Mouse (Mus musculus) kidney, adult 18-20 months (tissue): ENCODE measurements at regions not wholly inside any gene's neighbourhood (a gene's known extent, or its start where the extent isn't known, plus 50 kb on each side); places are given as distances from the start of the nearest gene placed in this dataset.
A peak's percentile ranks its signal among the peaks of the same experiment; 100 is the strongest.

Source experiments
- DNase-seq: peaks from one replicate; pipeline ENCODE4 v3.0.0; 2021

GRCm38 (mm10) chr4:84035347-84035746 lies 510.0 kb downstream of the Ccdc171 start:
- DNase-seq, result no peak

DNA sequence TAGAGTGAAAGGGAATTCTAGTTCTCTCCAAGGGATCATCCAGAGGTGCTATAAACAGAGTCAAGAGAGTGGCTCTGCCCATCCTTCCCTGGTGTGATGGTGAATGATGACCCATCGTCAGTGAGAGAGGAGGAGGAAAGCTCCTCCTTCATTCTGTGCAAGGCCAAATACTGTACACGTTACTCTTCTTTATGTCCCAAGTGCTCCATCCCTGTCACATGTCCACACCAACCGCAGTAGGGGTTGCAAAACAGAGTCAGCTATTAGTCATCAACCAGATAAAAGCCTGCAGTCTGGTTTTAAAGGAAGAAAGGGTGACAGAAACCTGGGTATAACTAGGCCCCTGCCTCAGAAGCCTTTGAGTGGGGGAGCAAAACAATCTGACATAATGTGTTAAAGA lies 512.2 kb downstream of the Ccdc171 start:
- DNase-seq, result no peak

- no peak for DNase-seq
Observed at GRCm38 (mm10) chr4:84050243-84050642, 524.9 kb downstream of the Ccdc171 start.

GRCm38 (mm10) chr4:84056863-84057502 lies 531.6 kb downstream of the Ccdc171 start:
- DNase-seq, result no peak

DNA sequence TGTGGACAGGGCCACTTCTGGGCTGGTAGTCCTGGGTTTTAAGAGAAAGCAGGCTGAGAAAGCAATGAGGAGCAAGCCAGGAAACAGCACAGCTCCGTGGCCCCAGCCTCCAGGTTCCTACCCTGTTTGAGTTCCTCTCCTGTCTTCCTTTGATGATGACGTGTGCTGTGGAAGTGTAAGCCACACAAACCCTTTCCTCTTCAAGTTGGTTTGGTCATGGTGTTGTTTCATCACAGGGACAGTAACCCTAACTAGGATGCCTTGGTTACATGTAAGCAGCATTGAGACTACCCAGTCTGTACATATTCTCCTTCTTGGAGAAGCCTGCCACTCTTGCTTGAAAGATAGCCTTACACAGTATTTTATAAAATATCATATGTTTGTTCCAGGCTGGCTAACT lies 534.8 kb downstream of the Ccdc171 start:
- DNase-seq, result no peak

DNA sequence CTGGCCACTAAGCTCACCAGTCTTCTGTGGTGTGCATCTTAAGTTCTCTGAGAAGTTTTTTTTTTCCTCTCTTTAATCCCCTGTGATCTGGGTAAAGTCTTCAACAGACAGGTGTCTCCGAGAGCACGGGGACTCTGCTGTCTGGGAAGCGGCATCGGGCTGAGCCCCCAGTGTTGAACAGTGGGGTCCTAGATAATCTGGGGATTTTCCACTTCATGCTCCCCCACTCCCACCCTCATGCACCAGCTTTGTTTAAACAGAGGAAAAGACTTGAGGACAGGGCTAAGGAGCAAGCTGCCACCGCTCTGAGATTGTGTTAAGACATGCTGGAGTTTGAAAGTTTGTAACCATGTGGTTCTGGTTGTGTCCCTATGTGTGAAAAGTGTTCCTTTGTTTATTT lies 538.4 kb downstream of the Ccdc171 start:
- no peak for DNase-seq

DNA sequence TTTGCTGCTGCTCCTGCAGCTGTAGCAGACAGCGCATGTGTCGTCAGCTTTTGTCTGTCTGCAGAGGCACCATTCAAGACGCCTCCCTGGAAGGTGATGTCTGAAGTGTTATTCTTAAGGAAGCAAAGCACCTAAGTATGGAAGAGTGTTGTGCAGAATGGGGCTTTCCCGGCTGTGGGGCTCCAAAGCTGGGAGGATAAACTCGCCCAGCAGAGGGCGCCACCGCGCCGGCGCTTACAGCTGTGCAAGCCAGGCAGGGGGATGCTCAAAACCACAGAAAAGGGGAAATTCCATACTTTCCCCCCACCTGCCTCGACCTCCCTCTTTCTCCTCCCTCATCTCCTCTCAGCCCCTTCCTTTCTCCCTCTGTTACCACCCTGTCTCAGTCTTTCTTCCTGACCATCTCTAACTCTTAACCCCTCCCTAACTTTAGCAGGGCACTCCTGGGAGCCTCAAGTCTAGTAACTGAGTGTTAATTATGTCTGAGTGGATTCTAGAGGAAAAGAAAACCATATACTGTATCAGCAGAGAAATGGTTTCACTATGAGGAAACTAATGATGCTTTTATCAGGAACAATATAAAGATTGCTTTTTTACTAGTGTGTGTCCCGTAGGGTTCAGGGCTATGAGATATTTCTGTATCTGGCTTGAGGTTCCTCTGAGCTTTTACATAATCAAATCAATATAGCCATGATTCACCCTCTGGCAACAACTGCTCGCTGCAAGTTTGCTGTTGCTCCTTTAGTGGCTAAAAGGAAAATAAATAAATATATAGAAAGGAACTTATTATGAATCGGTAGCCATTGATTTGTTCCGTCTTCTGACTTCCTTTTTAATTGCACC lies 539.5 kb downstream of the Ccdc171 start:
- DNase-seq, result peak; percentile 78

DNA sequence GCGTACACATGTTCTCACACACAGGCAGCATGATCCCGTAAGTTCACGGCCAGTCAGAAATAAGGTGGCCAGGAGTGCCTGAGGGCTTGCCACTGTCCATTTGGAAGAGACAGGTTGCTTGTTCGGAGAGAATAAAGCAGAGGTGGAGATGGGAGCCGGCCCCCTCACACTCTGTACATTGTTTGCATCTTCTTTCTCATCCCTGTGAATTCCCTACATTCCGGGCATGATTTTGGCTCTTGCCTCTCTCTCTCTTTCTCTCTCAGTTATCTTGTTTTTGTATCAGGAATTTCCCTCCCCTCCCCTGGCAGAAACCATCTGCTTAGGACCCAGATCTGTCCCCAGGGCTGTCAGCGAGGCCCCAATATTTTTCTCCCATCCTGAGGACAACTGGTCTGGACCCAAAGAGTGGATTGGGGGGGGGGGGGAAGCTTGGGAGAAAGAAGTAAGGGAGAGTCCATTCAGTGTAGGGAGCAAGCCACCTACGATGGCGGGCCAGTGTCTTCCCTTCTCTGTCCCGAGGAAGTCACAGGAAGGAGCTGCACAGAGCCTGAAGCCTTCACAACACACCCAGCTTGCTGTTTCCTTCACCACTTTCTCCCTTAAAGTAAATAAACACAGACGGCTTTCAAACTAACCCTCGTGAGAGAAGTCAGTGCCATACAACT lies 540.2 kb downstream of the Ccdc171 start:
- no peak for DNase-seq

- DNase-seq, result peak; percentile 20
Observed at GRCm38 (mm10) chr4:84067931-84068575, 542.7 kb downstream of the Ccdc171 start.

GRCm38 (mm10) chr4:84068947-84069663 lies 543.8 kb downstream of the Ccdc171 start:
- DNase-seq, result no peak

- peak; percentile 12 for DNase-seq
Observed at GRCm38 (mm10) chr4:84069681-84070080, 544.3 kb downstream of the Ccdc171 start.

DNA sequence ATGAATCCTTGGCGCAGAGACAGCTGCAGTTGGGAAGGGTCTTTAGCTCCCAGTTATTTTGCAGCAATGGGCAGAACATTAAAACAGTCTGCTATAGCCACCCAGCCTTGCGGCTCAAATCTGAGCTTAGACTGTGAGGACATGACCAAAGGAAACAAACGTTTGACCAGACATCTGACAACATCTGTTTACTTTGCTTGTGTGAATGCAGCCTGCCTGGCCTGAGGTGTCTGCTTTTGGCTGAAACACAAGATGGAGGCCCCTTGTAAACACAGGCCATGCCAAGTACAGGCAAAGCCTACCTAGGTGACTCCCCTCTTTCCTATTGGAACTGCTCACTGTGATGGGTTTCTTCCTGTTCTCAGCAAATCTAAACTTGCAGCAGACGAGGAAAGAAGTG lies 544.7 kb downstream of the Ccdc171 start:
- no peak for DNase-seq

DNA sequence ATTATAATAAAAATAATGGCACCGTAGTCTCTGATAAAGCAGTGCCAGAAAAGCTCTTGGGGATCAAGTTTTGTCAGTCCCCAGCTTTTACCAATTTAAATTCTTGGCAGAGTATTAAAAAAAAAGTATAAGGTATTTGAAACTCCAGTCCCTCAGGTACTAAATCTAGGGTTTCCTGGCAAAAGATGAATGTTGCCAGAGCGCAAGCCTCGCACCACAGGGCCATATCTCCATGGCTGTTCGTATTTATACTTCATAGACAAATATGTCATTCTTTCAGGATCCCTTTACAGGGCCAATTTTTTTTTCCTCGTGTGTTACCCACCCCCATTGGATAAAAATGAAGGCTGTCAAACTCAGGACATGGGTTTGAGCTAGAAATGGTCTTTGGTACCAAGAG lies 546.8 kb downstream of the Ccdc171 start:
- DNase-seq, result no peak

DNA sequence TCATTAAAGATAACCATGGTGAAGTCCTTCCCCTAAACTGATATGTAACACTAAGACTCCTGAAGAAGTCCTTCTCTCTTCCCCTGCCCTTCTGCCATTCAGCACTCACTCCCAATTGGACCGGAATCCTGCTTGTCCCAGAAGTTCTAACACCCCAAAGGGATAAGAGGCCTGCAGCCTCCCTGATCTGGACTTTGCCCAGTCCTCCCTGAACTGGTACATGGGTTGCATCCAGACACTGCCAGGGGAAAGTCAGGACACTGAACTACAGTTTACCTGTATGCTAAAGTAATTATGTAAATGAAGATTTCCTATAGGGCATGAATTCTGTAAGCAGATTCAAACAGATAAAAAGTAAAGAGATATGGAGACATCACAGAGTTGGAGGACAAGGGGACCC lies 551.2 kb downstream of the Ccdc171 start:
- DNase-seq, result no peak

DNA sequence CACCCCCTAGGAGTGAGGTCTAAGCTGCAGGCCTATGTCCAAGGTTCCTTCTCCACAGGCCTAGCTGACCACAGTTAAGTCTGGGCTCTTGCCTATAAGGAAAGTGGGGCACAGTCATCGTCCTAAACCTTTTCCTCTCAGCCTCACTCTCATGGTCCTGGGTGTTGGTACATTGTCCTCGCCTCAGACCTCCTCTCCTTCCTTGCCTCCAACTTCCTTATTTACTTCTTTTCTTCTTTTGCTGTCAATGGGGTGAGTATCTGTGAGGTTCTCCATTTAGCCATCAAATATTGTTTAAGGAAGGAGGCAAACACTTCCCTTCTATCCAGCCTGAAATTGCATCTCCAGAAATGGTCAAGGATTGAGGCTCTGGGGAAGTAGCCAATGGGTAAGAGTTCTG lies 554.2 kb downstream of the Ccdc171 start:
- DNase-seq, result no peak

DNA sequence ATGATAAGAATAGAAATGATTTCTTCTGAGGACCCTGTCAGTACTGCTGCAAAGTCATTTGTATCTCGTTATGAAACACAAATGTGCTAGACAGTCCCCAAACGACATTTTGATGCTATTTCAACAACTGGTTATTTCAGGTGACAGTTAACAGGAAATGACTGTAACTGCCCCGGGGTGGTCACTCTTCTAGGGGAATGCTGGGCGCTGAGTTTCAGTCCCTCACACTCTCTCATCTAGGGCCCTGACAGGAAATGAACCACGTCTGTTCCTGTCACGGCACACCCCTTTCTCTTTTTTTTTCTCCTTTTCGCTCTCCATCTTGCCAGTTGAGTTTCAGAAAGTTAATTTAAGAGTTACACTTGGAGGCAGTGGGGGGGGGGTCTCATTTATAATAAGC lies 556.2 kb downstream of the Ccdc171 start:
- no peak for DNase-seq

GRCm38 (mm10) chr4:84088166-84088565 lies 562.8 kb downstream of the Ccdc171 start:
- no peak for DNase-seq

GRCm38 (mm10) chr4:84092509-84092908 lies 567.2 kb downstream of the Ccdc171 start:
- DNase-seq, result no peak

GRCm38 (mm10) chr4:84095237-84095636 lies 569.9 kb downstream of the Ccdc171 start:
- no peak for DNase-seq

DNA sequence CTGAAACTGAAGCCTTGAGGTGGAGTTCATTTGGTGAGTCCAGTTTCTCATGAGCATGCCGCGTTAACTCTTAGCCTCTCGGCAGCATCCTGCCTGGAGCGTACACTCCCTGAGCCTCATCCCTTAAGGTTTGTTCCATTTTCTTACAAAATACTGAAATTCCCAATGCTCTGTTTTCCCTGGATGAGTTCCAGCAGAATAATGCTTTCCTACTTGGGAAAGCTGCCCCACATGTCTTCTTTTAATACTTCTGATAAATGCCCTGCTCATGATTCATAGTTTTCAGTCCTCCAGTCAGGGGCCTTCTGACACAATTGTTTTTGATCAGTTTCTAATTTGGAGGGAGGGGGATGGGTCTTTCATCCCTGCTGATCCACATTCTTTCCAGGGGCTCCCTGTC lies 570.7 kb downstream of the Ccdc171 start:
- no peak for DNase-seq

GRCm38 (mm10) chr4:84099071-84099470 lies 573.7 kb downstream of the Ccdc171 start:
- no peak for DNase-seq

DNA sequence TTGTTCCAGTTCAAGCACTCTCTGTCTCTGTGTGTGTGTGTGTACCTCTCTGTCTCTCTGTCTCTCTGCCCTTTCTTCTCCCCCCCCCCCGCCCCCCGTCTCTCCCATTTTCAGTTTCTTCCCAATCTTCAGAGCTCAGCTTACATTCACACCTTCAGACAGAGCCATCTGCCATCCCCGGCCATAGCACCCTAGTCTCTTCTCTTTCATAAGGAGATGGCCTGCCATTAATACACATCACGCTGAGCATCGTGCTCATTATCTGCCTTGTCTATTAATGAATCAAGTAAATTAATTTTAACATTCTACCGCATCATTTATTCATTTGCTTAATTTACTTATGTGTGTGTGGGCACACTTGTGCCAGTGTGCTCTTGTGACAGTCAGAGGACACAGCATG lies 573.2 kb downstream of the Bnc2 start:
- no peak for DNase-seq

DNA sequence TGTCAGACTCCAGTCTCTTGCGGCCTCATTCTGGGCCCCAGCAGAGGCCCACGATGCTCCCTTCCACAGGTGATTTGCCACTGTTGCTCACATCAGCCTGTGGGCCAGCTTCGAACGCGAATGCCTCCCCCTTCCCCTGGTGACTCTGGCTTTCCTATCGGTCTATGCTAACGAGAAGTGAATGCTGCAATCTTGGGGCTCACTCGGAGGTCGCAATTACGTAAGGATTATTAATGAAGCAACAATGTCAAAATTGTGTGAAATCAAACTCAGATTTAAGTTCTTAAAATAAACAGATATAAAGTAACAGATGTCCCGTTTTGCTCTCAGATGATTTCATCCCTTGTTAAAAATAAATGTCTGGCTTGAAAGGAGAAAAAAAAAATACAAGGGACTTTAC lies 572.3 kb downstream of the Bnc2 start:
- DNase-seq, result no peak
